Mouse (Mus musculus): Measurements from ENCODE around the gene Ccdc187. TPM values are rescaled to one million over a fixed set of nuclear protein-coding genes. Genes with fewer than 3 reads are reported as not detected.

The Ccdc187 gene
- polyA plus RNA-seq, 1 experiment from 2014 or later = not detected

DNA sequence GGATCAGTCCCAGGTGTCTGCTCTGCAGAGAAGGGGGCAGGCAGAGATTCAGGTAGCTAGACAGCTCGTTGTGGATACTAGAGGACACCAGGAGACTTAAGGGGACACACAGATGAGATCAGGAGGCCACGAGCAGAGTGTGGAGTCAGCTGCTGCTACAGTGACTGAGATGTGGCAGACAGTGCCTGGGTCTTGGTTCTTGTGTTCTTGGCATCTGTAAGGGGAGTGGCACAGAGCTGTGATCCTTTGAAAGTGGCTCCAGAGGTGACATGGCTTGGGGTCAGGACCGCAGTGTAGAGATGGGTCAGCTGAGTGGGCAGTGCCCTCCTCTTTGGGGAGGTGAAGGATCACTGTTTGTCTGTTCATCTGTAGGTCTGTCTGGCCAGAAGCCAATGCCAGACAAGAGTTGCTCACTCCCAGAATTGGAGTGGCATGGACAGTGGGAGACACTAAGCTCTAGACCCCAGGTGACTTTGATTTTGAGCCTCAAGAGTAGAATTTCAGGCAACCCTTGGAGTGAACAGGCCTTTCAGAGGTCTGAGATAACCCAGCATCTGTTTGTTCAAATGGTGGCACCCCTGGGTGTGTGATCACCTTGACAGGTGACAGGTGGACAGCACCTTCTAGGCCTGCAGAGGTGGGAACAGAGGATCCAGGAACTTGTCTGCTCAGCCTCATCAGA, 23.8 kb upstream of the Ccdc187 start:
- Histone ChIP-seq H3K27ac (ENCODE audit: low read depth, low read length) (no peak overlapping the region), H3K9me3 (ENCODE audit: control insufficient read depth, low read length) (no peaks in the 10 kb centered on the region), H3K4me1 (ENCODE audit: control insufficient read depth, insufficient read depth, low read length) (peaks cover 24% of the 10 kb centered on the region), H3K9ac (ENCODE audit: low read length) (no peak overlapping the region), H3K4me3 (ENCODE audit: low read depth, low read length) (no peak overlapping the region), H3K27me3 (ENCODE audit: control insufficient read depth, insufficient read depth, low read length) (no peaks in the 10 kb centered on the region), H3K36me3 (ENCODE audit: control insufficient read depth, insufficient read depth, low read length) (peaks cover 2% of the 10 kb centered on the region; the same call in 1 of the 2 replicates), H3K4me2 (ENCODE audit: low read depth) (no peak overlapping the region)
- DNase-seq (ENCODE audit: low spot score) (no peak), ATAC-seq (ENCODE audit: insufficient read depth, low FRiP score, low TSS enrichment) (no peak)
- WGBS = 92% methylated on average over 3 of the region's 3 CpGs

- H3K4me1 ChIP-seq (ENCODE audit: control insufficient read depth, insufficient read depth, low read length) = peaks cover 24% of the 10 kb centered on the region
- DNase-seq (ENCODE audit: low spot score) (no peak), ATAC-seq (ENCODE audit: insufficient read depth, low FRiP score, low TSS enrichment) (no peak)
- H3K27me3 ChIP-seq (ENCODE audit: control insufficient read depth, insufficient read depth, low read length) = no peaks in the 10 kb centered on the region
- H3K9me3 ChIP-seq (ENCODE audit: control insufficient read depth, low read length) = no peaks in the 10 kb centered on the region
- no peak overlapping the region for H3K27ac ChIP-seq (ENCODE audit: low read depth, low read length)
- H3K4me2 ChIP-seq (ENCODE audit: low read depth) = peak overlapping the region; percentile 63
- 83% methylated on average over 3 of the region's 3 CpGs for WGBS
- H3K36me3 ChIP-seq (ENCODE audit: control insufficient read depth, insufficient read depth, low read length) = no peaks in the 10 kb centered on the region
- no peak overlapping the region; the same call in 1 of the 2 replicates for H3K9ac ChIP-seq (ENCODE audit: low read length)
- no peak overlapping the region for H3K4me3 ChIP-seq (ENCODE audit: low read depth, low read length)
Measured at GRCm38 (mm10) chr2:26317371-26317770, 23.0 kb upstream of the Ccdc187 start.

DNA sequence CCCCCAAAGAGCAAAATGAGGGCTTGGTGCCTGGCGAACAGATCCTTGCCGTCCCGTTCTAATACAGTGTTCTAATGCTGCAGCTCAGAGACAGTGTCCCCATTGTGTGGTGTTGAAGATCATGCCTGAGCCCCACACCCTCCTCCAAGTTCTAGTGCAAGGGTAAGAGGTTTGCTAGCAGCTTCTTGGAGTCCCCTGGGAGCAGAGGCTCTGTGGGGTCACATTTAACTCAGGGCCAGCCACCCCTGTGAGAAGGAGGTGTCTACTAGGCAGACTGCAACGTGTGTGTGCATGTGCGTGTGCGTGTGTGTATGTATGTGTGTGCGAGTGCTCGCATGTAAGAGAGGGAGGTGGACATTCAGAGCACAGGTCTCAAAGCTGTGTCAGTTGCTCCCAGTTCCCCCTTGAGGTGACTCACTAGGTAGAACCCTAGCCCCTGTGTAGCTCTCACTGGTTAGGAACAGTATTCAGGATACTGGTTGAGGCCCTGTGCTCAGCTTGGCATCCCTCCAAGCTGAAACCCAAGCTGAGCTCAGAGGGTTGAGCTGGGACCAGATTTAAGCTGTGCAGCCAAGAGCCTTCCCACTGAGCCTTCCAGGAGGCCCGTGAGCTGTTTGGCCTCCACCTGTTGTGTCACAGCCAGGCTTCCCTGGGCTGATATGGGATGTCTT, 22.4 kb upstream of the Ccdc187 start:
- no peaks in the 10 kb centered on the region for H3K27me3 ChIP-seq (ENCODE audit: control insufficient read depth, insufficient read depth, low read length)
- no peaks in the 10 kb centered on the region for H3K9me3 ChIP-seq (ENCODE audit: control insufficient read depth, low read length)
- H3K4me3 ChIP-seq (ENCODE audit: low read depth, low read length) = peak overlapping the region; percentile 52
- H3K9ac ChIP-seq (ENCODE audit: low read length) = peak overlapping the region; percentile 83
- H3K4me1 ChIP-seq (ENCODE audit: control insufficient read depth, insufficient read depth, low read length) = peaks cover 24% of the 10 kb centered on the region
- 79% methylated on average over 9 of the region's 9 CpGs for WGBS
- ATAC-seq (ENCODE audit: insufficient read depth, low FRiP score, low TSS enrichment) = no peak
- H3K36me3 ChIP-seq (ENCODE audit: control insufficient read depth, insufficient read depth, low read length) = no peaks in the 10 kb centered on the region
- no peak for DNase-seq (ENCODE audit: low spot score)
- H3K4me2 ChIP-seq (ENCODE audit: low read depth) = peak overlapping the region; percentile 63
- no peak overlapping the region for H3K27ac ChIP-seq (ENCODE audit: low read depth, low read length)

- ATAC-seq (ENCODE audit: insufficient read depth, low FRiP score, low TSS enrichment) (peak; percentile 70), DNase-seq (ENCODE audit: low spot score) (peak; percentile 37)
- H3K9ac ChIP-seq (ENCODE audit: low read length) = peak overlapping the region; percentile 83
- no peaks in the 10 kb centered on the region for H3K9me3 ChIP-seq (ENCODE audit: control insufficient read depth, low read length)
- peaks cover 24% of the 10 kb centered on the region for H3K4me1 ChIP-seq (ENCODE audit: control insufficient read depth, insufficient read depth, low read length)
- H3K36me3 ChIP-seq (ENCODE audit: control insufficient read depth, insufficient read depth, low read length) = no peaks in the 10 kb centered on the region
- H3K4me3 ChIP-seq (ENCODE audit: low read depth, low read length) = peak overlapping the region; percentile 52
- peak overlapping the region; percentile 63 for H3K4me2 ChIP-seq (ENCODE audit: low read depth)
- WGBS = under 1% methylated on average over 11 of the region's 11 CpGs
- H3K27me3 ChIP-seq (ENCODE audit: control insufficient read depth, insufficient read depth, low read length) = no peaks in the 10 kb centered on the region
- H3K27ac ChIP-seq (ENCODE audit: low read depth, low read length) = peak overlapping the region; percentile 72
Measured at GRCm38 (mm10) chr2:26315925-26316311, 21.6 kb upstream of the Ccdc187 start.

GRCm38 (mm10) chr2:26315072-26315924, 20.9 kb upstream of the Ccdc187 start, which contains the start of gene Gpsm1:
TSS of gene Gpsm1 (plus strand) at chr2:26315515.
- WGBS = 0% methylated on average over 49 of the region's 66 CpGs
- Histone ChIP-seq H3K9me3 (ENCODE audit: control insufficient read depth, low read length) (no peaks in the 10 kb centered on the region), H3K27ac (ENCODE audit: low read depth, low read length) (peak within 1 kb of the TSS; percentile 72), H3K9ac (ENCODE audit: low read length) (peak within 1 kb of the TSS; percentile 83), H3K27me3 (ENCODE audit: control insufficient read depth, insufficient read depth, low read length) (no peaks in the 10 kb centered on the region), H3K4me2 (ENCODE audit: low read depth) (peak within 1 kb of the TSS; percentile 63), H3K4me1 (ENCODE audit: control insufficient read depth, insufficient read depth, low read length) (peaks cover 24% of the 10 kb centered on the region), H3K4me3 (ENCODE audit: low read depth, low read length) (peak within 1 kb of the TSS; percentile 52), H3K36me3 (ENCODE audit: control insufficient read depth, insufficient read depth, low read length) (no peaks in the 10 kb centered on the region)
- ATAC-seq (ENCODE audit: insufficient read depth, low FRiP score, low TSS enrichment) (peak; percentile 86), DNase-seq (ENCODE audit: low spot score) (peak; percentile 92)

DNA sequence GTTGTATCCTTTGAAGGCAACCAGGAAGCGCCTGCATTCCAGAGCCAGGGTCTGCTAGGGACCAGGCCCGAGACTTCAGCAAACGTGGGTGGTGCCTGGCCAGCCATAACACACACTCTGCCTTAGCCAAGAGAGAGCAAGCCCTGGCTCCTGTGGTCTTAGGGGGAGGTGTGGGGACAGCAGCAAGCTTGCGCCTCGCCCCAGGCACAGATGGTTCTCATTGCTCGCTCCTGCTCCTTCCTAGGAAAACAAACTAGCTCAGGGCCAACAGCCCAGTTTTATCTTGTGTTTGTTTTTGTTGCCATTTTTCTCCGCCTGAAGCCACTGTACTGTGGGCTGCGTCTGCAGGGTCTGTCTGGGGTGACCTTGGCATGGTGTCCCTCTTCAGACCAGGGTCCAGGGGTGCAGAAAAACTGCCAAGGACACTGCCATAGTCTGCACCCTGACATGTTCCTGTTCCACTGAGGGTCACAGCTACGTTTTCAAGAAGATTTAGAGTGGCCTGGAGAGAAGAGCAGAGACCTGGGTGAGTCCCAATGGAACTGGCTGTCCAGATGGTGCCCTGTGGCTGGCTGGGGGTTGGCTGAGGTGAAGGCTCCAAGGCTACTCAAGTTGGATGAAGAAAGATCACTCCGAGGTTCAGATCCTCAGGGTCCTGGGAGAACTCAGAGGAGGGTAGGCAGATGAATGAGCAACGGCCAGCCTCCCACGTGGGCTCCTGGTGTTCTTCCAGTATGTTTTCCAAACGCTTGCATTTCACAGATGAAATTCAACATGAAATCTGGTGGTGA, 20.1 kb upstream of the Ccdc187 start:
- no peak for ATAC-seq (ENCODE audit: insufficient read depth, low FRiP score, low TSS enrichment)
- Histone ChIP-seq H3K27me3 (ENCODE audit: control insufficient read depth, insufficient read depth, low read length) (no peaks in the 10 kb centered on the region), H3K4me3 (ENCODE audit: low read depth, low read length) (peak overlapping the region; percentile 52; the same call in 1 of the 2 replicates), H3K4me1 (ENCODE audit: control insufficient read depth, insufficient read depth, low read length) (peaks cover 26% of the 10 kb centered on the region), H3K36me3 (ENCODE audit: control insufficient read depth, insufficient read depth, low read length) (no peaks in the 10 kb centered on the region), H3K4me2 (ENCODE audit: low read depth) (peak overlapping the region; percentile 63), H3K9ac (ENCODE audit: low read length) (peak overlapping the region; percentile 23; the same call in 1 of the 2 replicates), H3K27ac (ENCODE audit: low read depth, low read length) (peak overlapping the region; percentile 72), H3K9me3 (ENCODE audit: control insufficient read depth, low read length) (no peaks in the 10 kb centered on the region)
- DNase-seq (ENCODE audit: low spot score) = peak; percentile 53
- WGBS = 46% methylated on average over 13 of the region's 13 CpGs

DNA sequence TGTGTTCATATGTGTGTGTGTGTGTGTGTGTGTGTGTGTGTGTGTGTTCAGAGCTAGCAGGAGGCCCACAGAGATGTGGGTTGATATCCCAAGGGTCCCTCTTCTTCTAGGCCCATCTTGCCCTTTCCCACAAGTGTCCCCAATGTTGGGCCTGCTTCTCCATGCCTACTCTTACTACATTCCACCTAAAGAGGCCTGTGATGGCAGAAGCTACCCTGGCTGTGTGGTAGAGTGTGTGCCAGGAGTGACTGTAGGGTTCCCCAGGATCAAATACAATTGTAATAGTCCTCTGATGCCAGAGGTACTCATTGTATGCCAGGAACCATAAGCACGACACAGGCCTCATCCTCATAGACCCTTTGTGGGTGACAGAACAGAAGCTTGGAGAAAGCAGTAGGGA, 19.0 kb upstream of the Ccdc187 start:
- Histone ChIP-seq H3K36me3 (ENCODE audit: control insufficient read depth, insufficient read depth, low read length) (no peaks in the 10 kb centered on the region), H3K4me3 (ENCODE audit: low read depth, low read length) (no peak overlapping the region), H3K4me1 (ENCODE audit: control insufficient read depth, insufficient read depth, low read length) (peaks cover 30% of the 10 kb centered on the region), H3K9ac (ENCODE audit: low read length) (no peak overlapping the region), H3K4me2 (ENCODE audit: low read depth) (no peak overlapping the region), H3K9me3 (ENCODE audit: control insufficient read depth, low read length) (no peaks in the 10 kb centered on the region), H3K27me3 (ENCODE audit: control insufficient read depth, insufficient read depth, low read length) (no peaks in the 10 kb centered on the region), H3K27ac (ENCODE audit: low read depth, low read length) (no peak overlapping the region)
- WGBS = 92% methylated on average over 1 of the region's 1 CpGs
- no peak for DNase-seq (ENCODE audit: low spot score)
- ATAC-seq (ENCODE audit: insufficient read depth, low FRiP score, low TSS enrichment) = no peak

DNA sequence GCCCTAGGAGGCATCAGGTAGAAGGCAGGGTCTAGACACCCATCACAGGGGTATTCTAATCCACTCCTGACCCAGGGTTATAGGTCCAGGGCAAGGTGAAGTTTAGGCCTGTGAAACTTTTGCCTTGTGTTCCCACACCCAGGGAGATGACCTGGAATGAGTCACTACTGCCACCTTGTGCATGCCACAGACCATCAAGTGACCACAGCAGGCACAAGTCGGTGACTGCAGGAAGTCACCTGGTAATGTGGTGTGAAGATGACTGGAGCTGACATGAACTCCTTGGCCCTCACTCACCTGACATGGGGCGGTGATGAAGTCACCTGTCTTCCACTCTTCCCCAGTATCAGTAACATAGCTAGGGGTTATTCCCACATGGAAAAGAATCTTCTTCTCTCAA, 18.5 kb upstream of the Ccdc187 start:
- no peak overlapping the region for H3K9ac ChIP-seq (ENCODE audit: low read length)
- H3K9me3 ChIP-seq (ENCODE audit: control insufficient read depth, low read length) = no peaks in the 10 kb centered on the region
- peaks cover 30% of the 10 kb centered on the region for H3K4me1 ChIP-seq (ENCODE audit: control insufficient read depth, insufficient read depth, low read length)
- H3K36me3 ChIP-seq (ENCODE audit: control insufficient read depth, insufficient read depth, low read length) = no peaks in the 10 kb centered on the region
- H3K27me3 ChIP-seq (ENCODE audit: control insufficient read depth, insufficient read depth, low read length) = no peaks in the 10 kb centered on the region
- no peak overlapping the region for H3K4me3 ChIP-seq (ENCODE audit: low read depth, low read length)
- H3K4me2 ChIP-seq (ENCODE audit: low read depth) = no peak overlapping the region
- WGBS = 62% methylated on average over 2 of the region's 2 CpGs
- H3K27ac ChIP-seq (ENCODE audit: low read depth, low read length) = no peak overlapping the region
- DNase-seq (ENCODE audit: low spot score) = no peak
- no peak for ATAC-seq (ENCODE audit: insufficient read depth, low FRiP score, low TSS enrichment)
